Comparison of ENCODE assay signal across 9 mouse cellular contexts in genomic region chr8:71507589-71508104, GRCm38 (mm10). TPM values are rescaled to one million over a fixed set of nuclear protein-coding genes. Genes with fewer than 3 reads are reported as not detected.
A peak's percentile ranks its signal among the peaks of the same experiment; 100 is the strongest.
DNase-seq lines count a peak whose midpoint lies in the region; ATAC-seq lines count a peak whose summit lies in the region.
"Had no signal": no experiment of that assay in that cellular context is flagged by ENCODE, and none has a peak within 500 bp of the region (broad histone marks: within the 10 kb centered on the region; RNA-seq: fewer than 3 reads in every experiment).

No protein-coding gene starts in this region.

- H3K9me3 ChIP-seq in hindbrain, embryonic 11.5 days (ENCODE audit: control insufficient read depth, low read length): no peaks in the 10 kb centered on the region
- no peaks in the 10 kb centered on the region for H3K9me3 ChIP-seq in lung, embryonic 16.5 days (ENCODE audit: control insufficient read depth, low read length)

- peak overlapping the region; percentile 58 for H3K4me2 ChIP-seq in hindbrain, embryonic 11.5 days (replicated peaks; ENCODE audit: low read depth, low read length)
- H3K4me2 ChIP-seq in lung, embryonic 16.5 days (ENCODE audit: low read depth, low read length): peak overlapping the region; percentile 61

- WGBS in hindbrain, embryonic 11.5 days: under 1% methylated on average over 53 of the region's 61 CpGs
- WGBS in lung, embryonic 16.5 days: 0% methylated on average over 61 of the region's 61 CpGs

- peaks cover 43% of the 10 kb centered on the region for H3K27me3 ChIP-seq in hindbrain, embryonic 11.5 days (ENCODE audit: control insufficient read depth, insufficient read depth, low read length)
- peaks cover 30% of the 10 kb centered on the region for H3K27me3 ChIP-seq in lung, embryonic 16.5 days (ENCODE audit: control insufficient read depth, insufficient read depth, low read depth, low read length)

- H3K4me1 ChIP-seq in hindbrain, embryonic 11.5 days (replicated peaks; ENCODE audit: control insufficient read depth, insufficient read depth, low read length): peaks cover 4% of the 10 kb centered on the region; the same call in 1 of the 2 replicates
- peaks cover 6% of the 10 kb centered on the region; the same call in 1 of the 2 replicates for H3K4me1 ChIP-seq in lung, embryonic 16.5 days (replicated peaks; ENCODE audit: control insufficient read depth, insufficient read depth, low read length)

- peak overlapping the region; percentile 37 for H3K4me3 ChIP-seq in hindbrain, embryonic 11.5 days (ENCODE audit: low read depth, low read length)
- peak overlapping the region; percentile 46 for H3K4me3 ChIP-seq in lung, embryonic 16.5 days (ENCODE audit: low read length)

- no peak overlapping the region for H3K9ac ChIP-seq in hindbrain, embryonic 11.5 days (ENCODE audit: low read depth, low read length)
- H3K9ac ChIP-seq in lung, embryonic 16.5 days (ENCODE audit: low read length): peak overlapping the region; percentile 61

- H3K36me3 ChIP-seq in hindbrain, embryonic 11.5 days (ENCODE audit: control insufficient read depth, insufficient read depth, low read length): no peaks in the 10 kb centered on the region
- H3K36me3 ChIP-seq in lung, embryonic 16.5 days (ENCODE audit: control insufficient read depth, insufficient read depth, low read length): no peaks in the 10 kb centered on the region

- peak; percentile 56 to 66 for DNase-seq in adrenal gland, adult 18-20 months (ENCODE audit: low spot score in 2 of 2)
- peak; percentile 77 for DNase-seq in cerebellum, postnatal 14 days
- peak; percentile 54 to 71 for DNase-seq in frontal cortex, postnatal 14 days (ENCODE audit: low spot score in 2 of 2)
- peak; percentile 90 for DNase-seq in hindbrain, embryonic 11.5 days (ENCODE audit: low spot score)
- peak; percentile 63 to 83 for DNase-seq in layer of hippocampus, postnatal 10 days (ENCODE audit: low spot score in 2 of 2)
- DNase-seq in retina, postnatal 7 days (ENCODE audit: low read depth, low spot score): peak; percentile 68

- ATAC-seq in hindbrain, embryonic 11.5 days (ENCODE audit: low FRiP score): peak; percentile 77
- peak; percentile 75 for ATAC-seq in lung, embryonic 16.5 days (ENCODE audit: low read depth)
- no peak for ATAC-seq in erythroid progenitor cell, adult 5-6 weeks (replicated peaks; ENCODE audit: low FRiP score, poor library complexity, severe bottlenecking)

- H3K27ac ChIP-seq in hindbrain, embryonic 11.5 days (ENCODE audit: low read depth, low read length): no peak overlapping the region
- H3K27ac ChIP-seq in lung, embryonic 16.5 days (ENCODE audit: low read length): no peak overlapping the region

RNA-seq across cellular contexts. Expression of gene Plvap, which starts 3.9 kb away (rescaled TPM):
- total RNA-seq in adrenal gland, adult 18-20 months (2021): 100 to 1,000 TPM; 139 to 206 TPM
- 35.3 and 37.2 TPM in 2 replicates for polyA plus RNA-seq in hindbrain, embryonic 11.5 days (2014; fragmentation: Nextera tagmentation; extraction: Ambion mirVana)
- total RNA-seq in layer of hippocampus, postnatal 10 days (2021): 1 to 10 TPM; 8.1 to 9.2 TPM
- 130 and 145 TPM in 2 replicates for polyA plus RNA-seq in lung, embryonic 16.5 days (2015; fragmentation: Nextera tagmentation; extraction: Ambion mirVana)
- not detected in 2 replicates for total RNA-seq in erythroid progenitor cell, adult 5-6 weeks (2015; ENCODE audit: low replicate concordance)
- not detected in 2 replicates for total RNA-seq in erythroid progenitor cell, adult 5-6 weeks (2017; ENCODE audit: low replicate concordance)
- total RNA-seq: hematopoietic stem cell, adult 5-6 weeks had no signal

RNA-seq across cellular contexts. Expression of gene Ccdc194, which starts 17.9 kb away (rescaled TPM):
- not detected for total RNA-seq in adrenal gland, adult 18-20 months (2021)
- polyA plus RNA-seq in hindbrain, embryonic 11.5 days (2014; fragmentation: Nextera tagmentation; extraction: Ambion mirVana): 0.51 and 0.71 TPM in 2 replicates
- not detected for total RNA-seq in layer of hippocampus, postnatal 10 days (2021)
- 0.23 and 0.58 TPM in 2 replicates for polyA plus RNA-seq in lung, embryonic 16.5 days (2015; fragmentation: Nextera tagmentation; extraction: Ambion mirVana)
- total RNA-seq in erythroid progenitor cell, adult 5-6 weeks (2015; ENCODE audit: low replicate concordance): not detected in 2 replicates
- total RNA-seq in erythroid progenitor cell, adult 5-6 weeks (2017; ENCODE audit: low replicate concordance): not detected in 2 replicates
- total RNA-seq: hematopoietic stem cell, adult 5-6 weeks had no signal

RNA-seq across cellular contexts. Expression of gene Gtpbp3, which starts 19.7 kb away (rescaled TPM):
- total RNA-seq in adrenal gland, adult 18-20 months (2021): 10 to 100 TPM; 19.0 to 22.8 TPM
- 3.7 and 3.8 TPM in 2 replicates for polyA plus RNA-seq in hindbrain, embryonic 11.5 days (2014; fragmentation: Nextera tagmentation; extraction: Ambion mirVana)
- 10 to 100 TPM; 26.4 to 29.4 TPM for total RNA-seq in layer of hippocampus, postnatal 10 days (2021)
- 16.1 and 17.4 TPM in 2 replicates for polyA plus RNA-seq in lung, embryonic 16.5 days (2015; fragmentation: Nextera tagmentation; extraction: Ambion mirVana)
- total RNA-seq in erythroid progenitor cell, adult 5-6 weeks (2015; ENCODE audit: low replicate concordance): 2.1 and 4.0 TPM in 2 replicates
- 0.83 and 4.0 TPM in 2 replicates for total RNA-seq in erythroid progenitor cell, adult 5-6 weeks (2017; ENCODE audit: low replicate concordance)

RNA-seq across cellular contexts. Expression of gene Ano8, which starts 21.9 kb away (rescaled TPM):
- 10 to 100 TPM; 13.6 to 13.9 TPM for total RNA-seq in adrenal gland, adult 18-20 months (2021)
- polyA plus RNA-seq in hindbrain, embryonic 11.5 days (2014; fragmentation: Nextera tagmentation; extraction: Ambion mirVana): 5.1 and 5.8 TPM in 2 replicates
- 10 to 100 TPM; 64.3 to 71.5 TPM for total RNA-seq in layer of hippocampus, postnatal 10 days (2021)
- 0.79 and 1.0 TPM in 2 replicates for polyA plus RNA-seq in lung, embryonic 16.5 days (2015; fragmentation: Nextera tagmentation; extraction: Ambion mirVana)
- total RNA-seq in erythroid progenitor cell, adult 5-6 weeks (2015; ENCODE audit: low replicate concordance): not detected in 2 replicates
- 0.13 TPM in 1 of 2 replicates, not detected in the other for total RNA-seq in erythroid progenitor cell, adult 5-6 weeks (2017; ENCODE audit: low replicate concordance)

RNA-seq across cellular contexts. Expression of gene Bst2, which starts 29.6 kb away (rescaled TPM):
- 10 to 100 TPM; 64.5 to 77.9 TPM for total RNA-seq in adrenal gland, adult 18-20 months (2021)
- polyA plus RNA-seq in hindbrain, embryonic 11.5 days (2014; fragmentation: Nextera tagmentation; extraction: Ambion mirVana): 2.2 and 5.7 TPM in 2 replicates
- total RNA-seq in layer of hippocampus, postnatal 10 days (2021): 1 to 10 TPM; 4.1 to 4.8 TPM
- polyA plus RNA-seq in lung, embryonic 16.5 days (2015; fragmentation: Nextera tagmentation; extraction: Ambion mirVana): 50.4 and 51.1 TPM in 2 replicates
- 7.6 TPM in 1 of 2 replicates, not detected in the other for total RNA-seq in erythroid progenitor cell, adult 5-6 weeks (2015; ENCODE audit: low replicate concordance)
- total RNA-seq in erythroid progenitor cell, adult 5-6 weeks (2017; ENCODE audit: low replicate concordance): 15.1 and 28.2 TPM in 2 replicates

Comparison
In these comparisons a context has a peak if more than half of its experiments do, and no peak if none do; other contexts are left out.
1. RNA of gene Plvap, which starts 3.9 kb away (total RNA-seq): 139 to 206 TPM in adrenal gland, adult 18-20 months; 8.1 to 9.2 TPM in layer of hippocampus, postnatal 10 days and not detected in erythroid progenitor cell, adult 5-6 weeks; every median in the first group is over 10 times any median in the second.
2. RNA of gene Gtpbp3, which starts 19.7 kb away (total RNA-seq): 26.4 to 29.4 TPM in layer of hippocampus, postnatal 10 days and 19.0 to 22.8 TPM in adrenal gland, adult 18-20 months; 0.83 to 4.0 TPM in erythroid progenitor cell, adult 5-6 weeks; every median in the first group is over 4 times any median in the second.
3. Peak in every context shown above with its lines, with median percentiles within 50 percentile points of each other: DNase-seq.